Mouse (Mus musculus) embryo, embryonic 10.5 days (tissue): ENCODE results near the gene Ugp2.

Experiments
- DNase-seq: peaks from one replicate; pipeline ENCODE4 v3.0.0-alpha.2; 2015; ENCODE audit warnings: low spot score

Gene Ugp2

GRCm38 (mm10) chr11:21371122-21371806 lies at the start of gene Ugp2:
Gene Ugp2 (minus strand): TSS chr11:21371201.
- peak; percentile 97 for DNase-seq

GRCm38 (mm10) chr11:21414911-21415381 lies 43.9 kb upstream of the Ugp2 start:
- DNase-seq: no peak

GRCm38 (mm10) chr11:21406668-21407067 lies 35.7 kb upstream of the Ugp2 start:
- no peak for DNase-seq

- no peak for DNase-seq
These were observed 35.1 kb upstream of the Ugp2 start for GRCm38 (mm10) chr11:21406141-21406540.

GRCm38 (mm10) chr11:21403877-21404276 lies 32.9 kb upstream of the Ugp2 start:
- DNase-seq: no peak

GRCm38 (mm10) chr11:21402481-21403254 lies 31.7 kb upstream of the Ugp2 start:
- no peak for DNase-seq

- DNase-seq: no peak
These were observed 30.2 kb upstream of the Ugp2 start for GRCm38 (mm10) chr11:21401248-21401647.

- DNase-seq: peak; percentile 39
These were observed 28.2 kb upstream of the Ugp2 start for GRCm38 (mm10) chr11:21399186-21399681.

GRCm38 (mm10) chr11:21398464-21398863 lies 27.5 kb upstream of the Ugp2 start:
- peak; percentile 20 for DNase-seq

- DNase-seq: no peak
These were observed 15.8 kb upstream of the Ugp2 start for GRCm38 (mm10) chr11:21386790-21387189.

- DNase-seq: no peak
These were observed 3.1 kb upstream of the Ugp2 start for GRCm38 (mm10) chr11:21374096-21374495.

- no peak for DNase-seq
These were observed 441 bp downstream of the Ugp2 start for GRCm38 (mm10) chr11:21370399-21371121.

GRCm38 (mm10) chr11:21369248-21370016 lies 1.6 kb downstream of the Ugp2 start:
- peak; percentile 43 for DNase-seq

GRCm38 (mm10) chr11:21368466-21368865 lies 2.5 kb downstream of the Ugp2 start:
- peak; percentile 24 for DNase-seq

GRCm38 (mm10) chr11:21363144-21363940 lies 7.7 kb downstream of the Ugp2 start:
- DNase-seq: no peak

GRCm38 (mm10) chr11:21351296-21351695 lies 19.7 kb downstream of the Ugp2 start:
- DNase-seq: no peak

GRCm38 (mm10) chr11:21348890-21349289 lies 22.1 kb downstream of the Ugp2 start:
- DNase-seq: no peak

- no peak for DNase-seq
These were observed 25.0 kb downstream of the Ugp2 start for GRCm38 (mm10) chr11:21346020-21346419.

- DNase-seq: no peak
These were observed 27.5 kb downstream of the Ugp2 start for GRCm38 (mm10) chr11:21343490-21343889.

GRCm38 (mm10) chr11:21339088-21339487 lies 31.9 kb downstream of the Ugp2 start:
- DNase-seq: no peak

- no peak for DNase-seq
These were observed 33.1 kb downstream of the Ugp2 start for GRCm38 (mm10) chr11:21337855-21338254.
